Mouse (Mus musculus): ENCODE results near the gene Nfib.

- TF ChIP-seq CTCF (IDR thresholded peaks at IDR 0.05; ENCODE audit: low read depth, low read length), result no peak
- no peak for TF ChIP-seq POLR2AphosphoS5 (IDR thresholded peaks at IDR 0.05; ENCODE audit: insufficient replicate concordance, low read depth, low read length)
- no peak for TF ChIP-seq GATA2 (IDR thresholded peaks at IDR 0.05; ENCODE audit: borderline replicate concordance, low read depth, low read length)
These were observed 192.2 kb downstream of the Nfib start for GRCm38 (mm10) chr4:82513426-82513750.

All from G1E (cell line).